ENCODE assay signal across 22 mouse cellular contexts in genomic region chr16:80728739-80729138, GRCm38 (mm10).
A peak's percentile ranks its signal among the peaks of the same experiment; 100 is the strongest.
DNase-seq lines count a peak whose midpoint lies in the region; ATAC-seq and TF ChIP-seq lines count a peak whose summit lies in the region.
"Had no signal": no experiment of that assay in that cellular context is flagged by ENCODE, and none has a peak within 500 bp of the region (broad histone marks: within the 10 kb centered on the region; RNA-seq: fewer than 3 reads in every experiment).

No protein-coding gene starts in this region.

- no peaks in the 10 kb centered on the region for H3K9me3 ChIP-seq in forebrain, postnatal 0 days (ENCODE audit: low read length)
- H3K9me3 ChIP-seq in forebrain, embryonic 15.5 days: no peaks in the 10 kb centered on the region
- H3K9me3 ChIP-seq: embryonic facial prominence, embryonic 13.5 days; embryonic facial prominence, embryonic 15.5 days; forebrain, embryonic 10.5 days; forebrain, embryonic 13.5 days had no signal

- no peaks in the 10 kb centered on the region for H3K27me3 ChIP-seq in forebrain, postnatal 0 days (ENCODE audit: insufficient read depth, low read length)
- no peaks in the 10 kb centered on the region for H3K27me3 ChIP-seq in forebrain, embryonic 15.5 days
- H3K27me3 ChIP-seq: embryonic facial prominence, embryonic 13.5 days; embryonic facial prominence, embryonic 15.5 days; forebrain, embryonic 13.5 days had no signal

- H3K4me3 ChIP-seq in forebrain, postnatal 0 days (ENCODE audit: low read depth, low read length): no peak overlapping the region
- no peak overlapping the region for H3K4me3 ChIP-seq in forebrain, embryonic 15.5 days
- H3K4me3 ChIP-seq: embryonic facial prominence, embryonic 13.5 days; embryonic facial prominence, embryonic 15.5 days; erythroblast, embryonic 14.5 days; forebrain, embryonic 10.5 days; forebrain, embryonic 13.5 days had no signal

- no peaks in the 10 kb centered on the region for H3K36me3 ChIP-seq in forebrain, postnatal 0 days (ENCODE audit: insufficient read depth)
- H3K36me3 ChIP-seq in forebrain, embryonic 15.5 days: no peaks in the 10 kb centered on the region
- H3K36me3 ChIP-seq: embryonic facial prominence, embryonic 13.5 days; embryonic facial prominence, embryonic 15.5 days; forebrain, embryonic 10.5 days had no signal

- ATAC-seq in forebrain, postnatal 0 days: peak; percentile 58; the same call in 1 of the 2 replicates
- no peak for ATAC-seq in forebrain, embryonic 15.5 days (replicated peaks)
- ATAC-seq: forebrain, embryonic 13.5 days had no signal

- TF ChIP-seq CTCF in forebrain, postnatal 0 days (IDR thresholded peaks at IDR 0.05; ENCODE audit: low read depth): no peak
- TF ChIP-seq CTCF in brain, embryonic 14.5 days (IDR thresholded peaks at IDR 0.05; ENCODE audit: borderline replicate concordance, extremely low read depth, insufficient read depth, insufficient read length): no peak

- peak; percentile 27 for DNase-seq in forebrain, postnatal 0 days
- DNase-seq in frontal cortex, adult 2 months (ENCODE audit: extremely low spot score in 1 of 2, low spot score in 1 of 2): peak; percentile 8 to 40
- DNase-seq in frontal cortex, postnatal 36 days (ENCODE audit: low spot score in 2 of 2): no peak
- DNase-seq in brain, embryonic 14.5 days (ENCODE audit: low read depth): peak; percentile 12
- DNase-seq in heart, postnatal 25 days (ENCODE audit: low spot score): no peak
- no peak for DNase-seq in layer of hippocampus, adult 8-10 months (ENCODE audit: low spot score in 2 of 2)
- DNase-seq: adrenal gland, adult 2 months; adrenal gland, postnatal 10 days; adrenal gland, postnatal 25 days; cerebellum, adult 11 months; cerebellum, adult 18-20 months; cerebellum, adult 8-10 months; cerebellum, adult 9-11 months; cerebellum, postnatal 14 days; cerebellum, postnatal 36 days; embryo, embryonic 11 days had no signal

- WGBS in forebrain, postnatal 0 days: 69% methylated on average over 2 of the region's 2 CpGs
- 79% methylated on average over 2 of the region's 2 CpGs for WGBS in forebrain, embryonic 15.5 days

- H3K27ac ChIP-seq in forebrain, postnatal 0 days (ENCODE audit: low read depth, low read length): no peak overlapping the region
- H3K27ac ChIP-seq in forebrain, embryonic 15.5 days (replicated peaks): no peak overlapping the region
- H3K27ac ChIP-seq: embryonic facial prominence, embryonic 13.5 days; embryonic facial prominence, embryonic 15.5 days; forebrain, embryonic 10.5 days; forebrain, embryonic 13.5 days had no signal

- intact Hi-C loops in heart, postnatal 25 days (cut with DNase I): no loop called here

- H3K4me1 ChIP-seq in forebrain, postnatal 0 days (ENCODE audit: insufficient read depth): no peaks in the 10 kb centered on the region
- no peaks in the 10 kb centered on the region for H3K4me1 ChIP-seq in forebrain, embryonic 15.5 days
- H3K4me1 ChIP-seq: embryonic facial prominence, embryonic 13.5 days; embryonic facial prominence, embryonic 15.5 days; forebrain, embryonic 10.5 days; forebrain, embryonic 13.5 days had no signal

- no peak overlapping the region for H3K4me2 ChIP-seq in forebrain, postnatal 0 days (ENCODE audit: low read depth)
- H3K4me2 ChIP-seq in forebrain, embryonic 15.5 days (replicated peaks): no peak overlapping the region
- H3K4me2 ChIP-seq: embryonic facial prominence, embryonic 13.5 days; embryonic facial prominence, embryonic 15.5 days; forebrain, embryonic 13.5 days had no signal

- H3K9ac ChIP-seq in forebrain, postnatal 0 days: no peak overlapping the region
- no peak overlapping the region for H3K9ac ChIP-seq in forebrain, embryonic 15.5 days (replicated peaks)
- H3K9ac ChIP-seq: embryonic facial prominence, embryonic 13.5 days; embryonic facial prominence, embryonic 15.5 days; forebrain, embryonic 13.5 days had no signal

- TF ChIP-seq POLR2A in brain, embryonic 14.5 days (IDR thresholded peaks at IDR 0.05; ENCODE audit: borderline replicate concordance, extremely low read depth, insufficient read depth, insufficient read length, poor library complexity, severe bottlenecking): no peak

Comparison
In these comparisons a context has a peak if more than half of its experiments do, and no peak if none do; other contexts are left out.
1. DNase-seq: peak in forebrain, postnatal 0 days (single experiment), frontal cortex, adult 2 months (2 of 2) and brain, embryonic 14.5 days (single experiment); none in frontal cortex, postnatal 36 days (0 of 2), heart, postnatal 25 days (single experiment) and layer of hippocampus, adult 8-10 months (0 of 2).